Mouse (Mus musculus) olfactory bulb, adult 2 months (tissue): ENCODE measurements around the gene Rex1bd.

ENCODE experiments used
- CTCF ChIP-seq: fragments of 200-500 bp; IDR thresholded peaks from 2 replicates; pipeline ENCODE4 v1.5.1; 2012; ENCODE audit warnings: low read depth, mild to moderate bottlenecking, low read length, moderate library complexity; ENCODE audit not compliant: insufficient read depth
- POLR2A ChIP-seq: fragments of 200-500 bp; IDR thresholded peaks from 2 replicates; pipeline ENCODE4 v1.6.1; 2012; ENCODE audit warnings: mild to moderate bottlenecking, low read depth, low read length, moderate library complexity; ENCODE audit not compliant: insufficient read depth

DNA sequence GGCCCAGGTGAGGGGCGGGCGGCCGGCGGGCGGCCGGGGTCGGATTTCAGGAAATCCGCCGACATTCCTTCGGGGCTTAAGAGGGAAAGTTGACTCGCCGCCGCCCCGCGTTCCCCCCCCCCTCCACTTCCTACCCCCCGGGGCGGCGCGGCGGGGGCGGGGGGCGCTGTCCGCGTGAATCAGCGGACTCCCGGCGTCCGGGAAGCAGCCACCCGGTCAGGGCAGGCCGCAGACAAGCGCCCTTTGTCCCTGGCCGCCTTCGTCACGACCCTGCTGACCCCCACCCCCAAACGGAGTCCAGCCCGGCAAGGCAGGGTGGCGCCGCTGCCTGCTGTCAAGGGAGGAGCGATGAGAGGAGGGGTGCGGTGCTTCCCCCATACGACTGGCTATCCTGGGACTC, 17.0 kb downstream of the Rex1bd start:
- TF ChIP-seq CTCF (no peak), POLR2A (no peak)
